Mouse (Mus musculus): ENCODE measurements around the gene Hfm1. TPM values are rescaled to one million over a fixed set of nuclear protein-coding genes. Genes with fewer than 3 reads are reported as not detected.

The Hfm1 gene
- polyA plus RNA-seq, 1 experiment, result not detected

DNA sequence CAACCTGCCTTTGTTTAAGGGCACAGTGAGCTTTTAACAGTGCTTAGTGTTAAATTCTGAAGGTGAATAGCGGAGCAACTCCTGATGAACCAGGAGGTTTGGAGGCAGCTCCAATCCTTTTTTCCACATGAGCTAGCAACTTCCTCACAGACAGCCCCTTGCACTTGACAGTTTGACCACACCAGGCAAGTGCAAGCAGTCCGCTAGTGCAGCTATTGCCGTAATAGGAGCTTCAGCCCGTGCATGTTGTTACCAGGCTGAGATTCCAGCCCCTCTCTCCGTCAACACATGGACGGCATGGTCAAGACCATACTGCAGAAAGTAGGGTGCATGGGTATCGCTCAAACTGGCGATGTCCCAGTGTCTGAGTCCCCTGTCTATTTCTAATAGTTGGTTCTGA is 106.5 kb downstream of the Hfm1 start:
- Histone ChIP-seq H3K4me1 (ENCODE audit: control insufficient read depth, insufficient read depth, low read length) (no peaks in the 10 kb centered on the region), H3K27ac (ENCODE audit: insufficient read depth, low read depth, low read length) (no peak overlapping the region), H3K4me3 (ENCODE audit: insufficient read depth, low read length) (no peak overlapping the region)
- no peak for TF ChIP-seq POLR2A (IDR thresholded peaks at IDR 0.05; ENCODE audit: borderline replicate concordance, low read depth, low read length)
- no peak for TF ChIP-seq CTCF (IDR thresholded peaks at IDR 0.05; ENCODE audit: low read depth, low read length)

DNA sequence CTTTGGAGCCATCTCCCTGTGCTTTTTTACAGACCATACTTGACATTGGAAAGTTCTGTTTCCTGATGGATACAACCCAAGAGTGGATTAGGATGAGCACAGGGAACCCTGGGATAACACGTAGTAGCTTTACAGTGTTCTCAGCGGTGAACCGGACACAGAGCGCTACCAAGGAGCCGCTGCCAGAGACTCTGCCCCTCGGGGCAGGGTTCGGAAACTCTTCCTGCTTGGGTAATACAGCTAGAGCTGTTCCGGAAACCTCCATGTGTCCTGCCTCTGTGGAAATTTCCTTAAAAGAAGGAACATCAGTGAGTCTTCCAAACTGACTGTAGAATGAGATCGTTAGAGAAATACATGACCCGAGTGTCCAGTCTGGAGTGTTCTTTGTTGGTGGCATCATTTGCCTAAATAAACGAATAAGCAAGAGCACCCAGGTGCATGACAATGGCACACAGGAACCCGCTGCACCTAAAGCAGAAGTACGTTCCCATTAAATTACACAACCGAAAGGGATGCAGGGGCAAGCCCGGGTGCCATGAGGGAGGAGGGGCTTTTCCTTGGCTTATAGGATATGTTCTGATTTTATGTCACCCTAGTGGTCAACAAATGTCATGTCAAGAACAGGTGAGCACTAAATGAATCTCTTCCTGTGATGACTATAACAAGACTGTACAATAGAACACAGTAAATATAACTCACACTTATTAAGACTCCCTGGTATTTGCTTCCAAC is 110.0 kb downstream of the Hfm1 start:
- TF ChIP-seq CTCF (IDR thresholded peaks at IDR 0.05; ENCODE audit: low read depth, low read length), result no peak
- no peak for TF ChIP-seq POLR2A (IDR thresholded peaks at IDR 0.05; ENCODE audit: borderline replicate concordance, low read depth, low read length)
- H3K4me3 ChIP-seq (ENCODE audit: insufficient read depth, low read length), result no peak overlapping the region
- no peaks in the 10 kb centered on the region for H3K4me1 ChIP-seq (ENCODE audit: control insufficient read depth, insufficient read depth, low read length)
- H3K27ac ChIP-seq (ENCODE audit: insufficient read depth, low read depth, low read length), result no peak overlapping the region

DNA sequence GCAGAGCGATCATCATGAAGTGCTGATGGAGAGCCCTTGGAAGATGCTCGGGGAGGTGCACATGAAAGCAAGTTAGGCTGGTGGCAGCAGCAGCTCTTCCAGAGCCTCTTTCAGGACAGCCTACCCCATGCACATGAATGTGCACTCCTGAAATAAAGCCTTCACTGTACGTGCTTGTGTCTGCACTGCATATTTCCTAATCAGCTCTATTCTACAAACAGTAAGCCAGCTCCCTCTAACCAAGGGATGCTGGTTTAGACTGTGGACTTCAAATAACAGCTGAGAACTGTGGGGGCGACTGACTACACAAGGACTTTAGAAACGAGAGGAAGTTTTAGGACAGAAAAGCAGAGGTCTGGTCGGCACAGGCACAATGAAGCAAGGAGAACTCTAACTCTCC is 111.5 kb downstream of the Hfm1 start:
- no peaks in the 10 kb centered on the region for H3K4me1 ChIP-seq (ENCODE audit: control insufficient read depth, insufficient read depth, low read length)
- H3K4me3 ChIP-seq (ENCODE audit: insufficient read depth, low read length), result no peak overlapping the region
- H3K27ac ChIP-seq (ENCODE audit: insufficient read depth, low read depth, low read length), result no peak overlapping the region
- TF ChIP-seq CTCF (IDR thresholded peaks at IDR 0.05; ENCODE audit: low read depth, low read length) (no peak), POLR2A (IDR thresholded peaks at IDR 0.05; ENCODE audit: borderline replicate concordance, low read depth, low read length) (no peak)

DNA sequence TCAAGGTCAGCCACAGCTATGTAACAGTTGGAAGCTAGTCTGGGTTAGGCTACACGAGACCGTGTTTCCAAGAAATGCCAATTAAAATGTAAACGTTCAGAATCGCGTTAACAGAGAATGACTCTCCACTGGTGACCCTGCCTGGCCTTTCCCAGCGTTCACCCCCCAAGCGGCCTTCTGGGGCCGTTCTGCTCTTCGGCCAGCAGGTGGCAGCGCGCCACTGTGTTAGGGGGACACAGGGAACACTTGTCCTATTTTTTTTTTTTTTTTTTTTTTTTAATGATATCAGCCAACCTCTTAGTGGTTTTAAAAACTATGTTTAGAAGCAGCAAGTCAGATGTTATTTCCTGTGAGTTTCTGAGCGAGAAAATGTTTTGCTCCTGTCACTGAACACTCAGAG is 123.0 kb downstream of the Hfm1 start:
- no peak for TF ChIP-seq POLR2A (IDR thresholded peaks at IDR 0.05; ENCODE audit: borderline replicate concordance, low read depth, low read length)
- peak; percentile 42; the same call in 1 of the 2 replicates for TF ChIP-seq CTCF (IDR thresholded peaks at IDR 0.05; ENCODE audit: low read depth, low read length)
- H3K27ac ChIP-seq (ENCODE audit: insufficient read depth, low read depth, low read length), result no peak overlapping the region
- H3K4me1 ChIP-seq (ENCODE audit: control insufficient read depth, insufficient read depth, low read length), result no peaks in the 10 kb centered on the region; the same call in 1 of the 2 replicates
- no peak overlapping the region for H3K4me3 ChIP-seq (ENCODE audit: insufficient read depth, low read length)

DNA sequence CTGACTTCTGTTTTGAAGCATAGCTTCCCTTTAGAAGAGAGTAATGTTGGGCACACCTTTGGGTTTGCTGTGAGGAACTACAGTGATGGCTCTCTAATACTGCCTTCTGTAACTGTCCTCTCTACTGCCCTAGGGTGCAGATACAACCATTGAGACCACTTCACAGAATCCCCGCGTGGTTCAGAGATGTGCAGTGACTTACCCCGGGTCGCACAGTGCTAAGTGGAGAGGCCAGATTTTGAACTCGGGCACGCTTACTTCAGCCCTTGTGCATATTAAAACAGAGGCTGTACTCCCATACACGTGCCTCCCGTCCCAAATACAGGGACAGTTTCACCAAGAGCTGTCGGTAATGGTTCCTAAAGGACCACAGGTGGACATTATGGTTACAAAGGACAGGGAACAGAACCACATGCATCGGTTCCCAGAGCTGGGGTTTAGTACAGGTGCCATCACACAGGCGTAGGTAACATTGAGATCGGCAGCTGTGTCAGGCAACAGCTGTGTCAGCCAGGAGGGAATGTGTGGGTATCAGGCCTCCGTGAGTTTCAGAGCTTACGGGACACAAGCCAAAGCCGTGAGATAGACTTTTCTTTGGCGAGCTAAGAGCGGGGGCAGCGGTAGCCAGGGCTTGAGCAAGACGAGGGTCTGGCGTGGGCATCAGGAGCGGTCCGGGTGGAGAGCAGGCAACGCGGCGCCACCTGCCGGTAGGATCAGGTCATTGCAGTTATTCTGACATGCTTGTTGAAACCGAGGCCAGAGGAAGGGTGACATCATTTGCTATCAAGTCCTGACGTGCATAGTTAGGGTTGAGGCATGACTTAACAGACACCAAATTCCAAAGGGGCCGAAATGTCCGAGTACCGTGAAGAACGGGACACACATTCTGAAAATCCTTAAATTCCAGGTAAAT is 124.0 kb downstream of the Hfm1 start:
- Histone ChIP-seq H3K4me1 (ENCODE audit: control insufficient read depth, insufficient read depth, low read length) (no peaks in the 10 kb centered on the region; the same call in 1 of the 2 replicates), H3K27ac (ENCODE audit: insufficient read depth, low read depth, low read length) (no peak overlapping the region), H3K4me3 (ENCODE audit: insufficient read depth, low read length) (peak overlapping the region; percentile 12; the same call in 1 of the 2 replicates)
- peak; percentile 85 for TF ChIP-seq CTCF (IDR thresholded peaks at IDR 0.05; ENCODE audit: low read depth, low read length)
- TF ChIP-seq POLR2A (IDR thresholded peaks at IDR 0.05; ENCODE audit: borderline replicate concordance, low read depth, low read length), result no peak

DNA sequence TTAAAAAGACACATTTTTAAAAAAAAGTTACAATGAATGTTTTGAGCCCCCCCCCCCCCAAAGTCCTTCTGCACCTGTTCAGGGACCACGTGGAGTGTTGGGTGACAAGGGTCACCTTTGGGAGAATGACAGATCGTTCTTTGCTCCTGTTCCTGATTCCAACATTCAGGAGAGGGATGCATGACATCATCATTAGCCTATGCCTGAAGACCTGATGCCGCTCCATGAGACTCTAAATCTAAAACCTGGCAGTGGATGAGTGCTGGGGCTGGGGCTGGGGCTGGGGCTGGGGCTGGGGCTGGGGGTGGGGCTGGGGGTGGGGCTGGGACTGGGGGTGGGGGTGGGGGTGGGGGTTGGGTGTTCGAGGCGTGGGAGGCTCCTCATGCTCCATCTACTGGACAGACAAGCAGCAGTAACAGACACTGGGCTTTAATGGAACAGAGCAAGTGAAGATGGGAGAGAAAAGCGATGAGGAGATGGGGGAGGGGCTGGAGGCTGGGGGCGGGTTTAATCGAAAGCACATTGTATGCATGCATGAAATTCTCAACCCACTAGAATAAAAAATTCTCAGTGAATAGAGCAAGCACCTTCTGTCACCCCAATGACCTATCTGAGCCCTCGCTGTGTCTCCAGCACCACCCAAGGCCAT is 124.8 kb downstream of the Hfm1 start:
- Histone ChIP-seq H3K4me1 (ENCODE audit: control insufficient read depth, insufficient read depth, low read length) (no peaks in the 10 kb centered on the region; the same call in 1 of the 2 replicates), H3K27ac (ENCODE audit: insufficient read depth, low read depth, low read length) (no peak overlapping the region), H3K4me3 (ENCODE audit: insufficient read depth, low read length) (no peak overlapping the region)
- TF ChIP-seq CTCF (IDR thresholded peaks at IDR 0.05; ENCODE audit: low read depth, low read length), result no peak
- TF ChIP-seq POLR2A (IDR thresholded peaks at IDR 0.05; ENCODE audit: borderline replicate concordance, low read depth, low read length), result no peak

DNA sequence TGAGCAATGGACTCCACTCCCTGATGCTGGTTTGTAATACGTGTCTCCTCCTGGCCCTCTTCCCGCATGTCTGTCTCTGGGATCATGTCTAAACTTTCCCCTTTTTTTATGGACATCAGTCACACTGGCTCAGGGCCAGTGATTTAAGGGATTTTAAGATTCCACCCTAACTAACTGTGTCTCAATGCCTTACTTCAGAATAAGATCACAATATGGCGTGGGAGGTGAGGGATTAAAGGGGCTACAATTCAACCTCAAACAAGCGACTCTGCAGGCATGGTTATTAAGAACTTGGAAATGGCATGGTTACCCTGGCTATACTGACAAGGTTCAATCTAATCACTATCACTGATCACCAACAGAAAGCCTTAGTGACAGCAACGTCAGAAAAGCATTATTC is 128.2 kb downstream of the Hfm1 start:
- Histone ChIP-seq H3K27ac (ENCODE audit: insufficient read depth, low read depth, low read length) (no peak overlapping the region), H3K4me3 (ENCODE audit: insufficient read depth, low read length) (no peak overlapping the region), H3K4me1 (ENCODE audit: control insufficient read depth, insufficient read depth, low read length) (no peaks in the 10 kb centered on the region)
- TF ChIP-seq POLR2A (IDR thresholded peaks at IDR 0.05; ENCODE audit: borderline replicate concordance, low read depth, low read length) (no peak), CTCF (IDR thresholded peaks at IDR 0.05; ENCODE audit: low read depth, low read length) (no peak)

DNA sequence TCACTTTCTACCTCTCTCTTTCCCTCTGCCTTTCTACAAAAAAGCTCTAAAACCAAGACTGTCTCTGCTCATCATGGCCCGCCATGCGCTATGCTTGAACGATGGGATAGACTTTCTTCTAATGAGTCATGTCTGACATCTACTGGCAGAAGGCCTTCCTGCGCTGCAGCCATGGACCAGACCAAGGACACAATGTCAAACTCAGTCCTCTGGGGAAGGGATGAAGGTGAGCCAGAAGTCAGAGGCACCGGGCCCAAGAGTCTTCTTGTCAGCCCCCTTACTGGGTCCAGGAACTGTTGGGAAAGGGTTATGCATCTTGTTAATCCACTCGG is 134.9 kb downstream of the Hfm1 start:
- TF ChIP-seq POLR2A (IDR thresholded peaks at IDR 0.05; ENCODE audit: borderline replicate concordance, low read depth, low read length) (no peak), CTCF (IDR thresholded peaks at IDR 0.05; ENCODE audit: low read depth, low read length) (peak; percentile 30; the same call in 1 of the 2 replicates)
- H3K4me1 ChIP-seq (ENCODE audit: control insufficient read depth, insufficient read depth, low read length), result no peaks in the 10 kb centered on the region
- no peak overlapping the region for H3K27ac ChIP-seq (ENCODE audit: insufficient read depth, low read depth, low read length)
- H3K4me3 ChIP-seq (ENCODE audit: insufficient read depth, low read length), result no peak overlapping the region

DNA sequence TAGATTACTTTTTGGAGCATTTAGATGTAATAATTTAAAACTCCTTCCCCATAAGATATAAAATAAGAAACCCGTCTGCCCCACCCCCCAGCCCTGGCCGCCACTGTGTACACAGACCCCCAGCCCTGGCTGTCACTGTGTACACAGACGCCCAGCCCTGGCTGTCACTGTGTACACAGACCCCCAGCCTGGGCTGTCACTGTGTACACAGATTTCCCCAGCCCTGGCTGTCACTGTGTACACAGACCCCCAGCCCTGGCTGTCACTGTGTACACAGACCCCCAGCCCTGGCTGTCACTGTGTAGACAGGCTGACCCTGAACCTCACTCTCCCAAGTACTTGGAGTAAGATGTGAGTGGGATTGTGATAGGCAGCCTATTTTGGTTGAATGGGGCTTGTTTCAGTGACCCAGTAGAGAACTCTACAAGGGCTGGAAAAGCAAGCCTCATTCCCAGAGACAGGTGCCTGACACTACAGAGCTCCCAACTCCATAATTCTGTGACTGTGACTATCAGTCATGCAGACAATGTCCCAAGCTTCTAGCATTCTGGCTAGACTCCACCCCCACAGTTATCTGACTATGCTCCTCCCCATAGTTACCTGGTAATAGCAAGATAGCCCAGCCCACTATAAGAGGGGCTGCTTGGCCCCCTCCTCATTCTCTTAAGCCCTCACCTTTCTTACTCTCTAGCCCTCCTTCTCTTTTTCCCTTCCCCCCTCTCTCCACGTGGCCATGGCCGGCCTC is 135.5 kb downstream of the Hfm1 start:
- H3K27ac ChIP-seq (ENCODE audit: insufficient read depth, low read depth, low read length), result no peak overlapping the region
- no peak overlapping the region for H3K4me3 ChIP-seq (ENCODE audit: insufficient read depth, low read length)
- no peaks in the 10 kb centered on the region for H3K4me1 ChIP-seq (ENCODE audit: control insufficient read depth, insufficient read depth, low read length)
- TF ChIP-seq POLR2A (IDR thresholded peaks at IDR 0.05; ENCODE audit: borderline replicate concordance, low read depth, low read length) (no peak), CTCF (IDR thresholded peaks at IDR 0.05; ENCODE audit: low read depth, low read length) (no peak)

Other genes starting within 250 kb of the Hfm1 start
- 18.6 and 19.2 TPM in 2 replicates for gene Zfp644, start 229.0 kb downstream of the Hfm1 start, polyA plus RNA-seq (2012; ENCODE audit: insufficient read depth, insufficient read length, missing spikeins)
- 5.9 and 8.4 TPM in 2 replicates for gene Cdc7, start 38.0 kb upstream of the Hfm1 start, polyA plus RNA-seq (2012; ENCODE audit: insufficient read depth, insufficient read length, missing spikeins)